Mouse (Mus musculus) forebrain, embryonic 14.5 days (tissue): Measurements from ENCODE around the gene Nfix. TPM values are rescaled to one million over a fixed set of nuclear protein-coding genes. Genes with fewer than 3 reads are reported as not detected.

Experiments
- ATAC-seq: fragments of 200-750 bp; cut with Nextera tagmentation; 2 replicates; pipeline ENCODE4 v1.8.0; 2017; ENCODE audit warnings: mild to moderate bottlenecking, moderate library complexity
- DNase-seq: peaks from one replicate; pipeline ENCODE4 v3.0.0-alpha.2; 2015; ENCODE audit warnings: low spot score
- H3K27ac ChIP-seq: fragments of 300-500 bp; sonication (generic); 2 replicates; pipeline ENCODE4 v1.5.1; 2014; ENCODE audit warnings: low read depth, mild to moderate bottlenecking, control low read depth, low read length, moderate library complexity
- H3K27me3 ChIP-seq: fragments of 300-500 bp; sonication (generic); replicated peaks from 2 replicates; pipeline ENCODE4 v1.6.1; 2014; ENCODE audit warnings: low read length, control low read depth, mixed read lengths; ENCODE audit not compliant: control insufficient read depth, insufficient read depth
- H3K36me3 ChIP-seq: fragments of 300-500 bp; sonication (generic); 2 replicates; pipeline ENCODE4 v1.6.1; 2014; ENCODE audit warnings: low read length, control low read depth; ENCODE audit not compliant: control insufficient read depth, insufficient read depth
- H3K4me1 ChIP-seq: fragments of 300-500 bp; sonication (generic); 2 replicates; pipeline ENCODE4 v1.6.1; 2014; ENCODE audit warnings: antibody characterized with exemption, low read length, control low read depth; ENCODE audit not compliant: control insufficient read depth, insufficient read depth
- H3K4me2 ChIP-seq: fragments of 300-500 bp; sonication (generic); 2 replicates; pipeline ENCODE4 v1.6.1; 2014; ENCODE audit warnings: mild to moderate bottlenecking, control low read depth, low read length
- H3K4me3 ChIP-seq: fragments of 300-500 bp; sonication (generic); 2 replicates; pipeline ENCODE4 v1.5.1; 2014; ENCODE audit warnings: low read depth, low read length, control low read depth
- H3K9ac ChIP-seq: fragments of 300-500 bp; sonication (generic); 2 replicates; pipeline ENCODE4 v1.6.1; 2014; ENCODE audit warnings: mild to moderate bottlenecking, low read length, control low read depth, moderate library complexity
- H3K9me3 ChIP-seq: fragments of 300-500 bp; sonication (generic); replicated peaks from 2 replicates; pipeline ENCODE4 v1.6.1; 2016; ENCODE audit warnings: low read length, control low read depth, mixed read lengths; ENCODE audit not compliant: control insufficient read depth
- WGBS: fragments of 180-500 bp; shearing (Covaris S2); extraction: QIAGEN DNeasy Blood & Tissue Kit; methylation state at CpG from one replicate; pipeline ENCODE4 v1.1.7; 2014; 5-methylcytosine and 5-hydroxymethylcytosine counted together
- polyA plus RNA-seq: library from polyadenylated mRNA; unstranded; fragments of >200 nt; fragmentation: Nextera tagmentation; extraction: Ambion mirVana; gene quantifications from 2 replicates; pipeline ENCODE4 v1.2.1, GENCODE M21; 2014

The Nfix gene
- polyA plus RNA-seq, 1 experiment from 2014 or later = 237 TPM

GRCm38 (mm10) chr8:84774473-84774911 is 25.7 kb downstream of the Nfix start:
- Histone ChIP-seq H3K36me3 (peaks cover 3% of the 10 kb centered on the region; the same call in 1 of the 2 replicates), H3K4me3 (peak overlapping the region; percentile 17; the same call in 1 of the 2 replicates), H3K4me1 (peaks cover 43% of the 10 kb centered on the region), H3K9ac (peak overlapping the region; percentile 68), H3K27me3 (peaks cover 23% of the 10 kb centered on the region), H3K4me2 (peak overlapping the region; percentile 56), H3K27ac (peak overlapping the region; percentile 97), H3K9me3 (no peaks in the 10 kb centered on the region)
- ATAC-seq (peak; percentile 73), DNase-seq (peak; percentile 92)
- under 1% methylated on average over 10 of the region's 10 CpGs for WGBS

- Histone ChIP-seq H3K27ac (peak overlapping the region; percentile 97), H3K36me3 (peaks cover 9% of the 10 kb centered on the region; the same call in 1 of the 2 replicates), H3K9me3 (no peaks in the 10 kb centered on the region), H3K27me3 (peaks cover 23% of the 10 kb centered on the region), H3K4me1 (peaks cover 37% of the 10 kb centered on the region), H3K9ac (peak overlapping the region; percentile 77), H3K4me2 (peak overlapping the region; percentile 56), H3K4me3 (peak overlapping the region; percentile 38)
- DNase-seq = peak; percentile 95
- ATAC-seq = peak; percentile 86
- 0% methylated on average over 18 of the region's 19 CpGs for WGBS
Measured at GRCm38 (mm10) chr8:84773833-84774232, 26.3 kb downstream of the Nfix start.

GRCm38 (mm10) chr8:84773304-84773703 is 26.8 kb downstream of the Nfix start:
- Histone ChIP-seq H3K4me2 (peak overlapping the region; percentile 56), H3K9ac (peak overlapping the region; percentile 77), H3K9me3 (no peaks in the 10 kb centered on the region), H3K4me3 (peak overlapping the region; percentile 38), H3K27me3 (peaks cover 23% of the 10 kb centered on the region), H3K27ac (peak overlapping the region; percentile 97), H3K36me3 (peaks cover 13% of the 10 kb centered on the region), H3K4me1 (peaks cover 32% of the 10 kb centered on the region)
- peak; percentile 30; the same call in 1 of the 2 replicates for ATAC-seq
- 0% methylated on average over 9 of the region's 9 CpGs for WGBS
- peak; percentile 76 for DNase-seq

DNA sequence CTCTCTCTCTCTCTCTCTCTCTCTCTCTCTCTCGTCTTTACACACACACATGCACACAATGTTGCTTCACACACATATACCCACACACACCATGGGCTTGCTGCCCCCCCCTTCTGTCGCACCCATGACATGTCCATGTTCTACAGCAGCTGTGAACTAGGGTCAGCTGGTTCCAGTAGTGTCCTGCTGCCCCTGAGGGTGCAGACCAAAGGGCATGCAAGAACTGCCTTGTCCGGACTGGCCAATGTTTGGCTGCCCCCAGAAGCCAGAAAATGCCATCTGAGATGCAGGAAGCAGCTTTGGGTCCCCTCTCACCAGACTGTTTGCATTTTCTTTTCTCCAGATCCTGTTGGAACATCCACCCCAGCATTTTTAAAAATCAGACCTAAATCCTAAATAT is 27.5 kb downstream of the Nfix start:
- peak overlapping the region; percentile 38 for H3K4me3 ChIP-seq
- peak overlapping the region; percentile 56 for H3K4me2 ChIP-seq
- H3K27ac ChIP-seq = peak overlapping the region; percentile 97
- H3K27me3 ChIP-seq = peaks cover 16% of the 10 kb centered on the region
- ATAC-seq (no peak), DNase-seq (no peak)
- peak overlapping the region; percentile 77 for H3K9ac ChIP-seq
- peaks cover 29% of the 10 kb centered on the region for H3K4me1 ChIP-seq
- no peaks in the 10 kb centered on the region for H3K9me3 ChIP-seq
- 0% methylated on average over 2 of the region's 3 CpGs for WGBS
- H3K36me3 ChIP-seq = peaks cover 19% of the 10 kb centered on the region

GRCm38 (mm10) chr8:84771941-84772378 is 28.2 kb downstream of the Nfix start:
- ATAC-seq (no peak), DNase-seq (peak; percentile 40)
- Histone ChIP-seq H3K9ac (peak overlapping the region; percentile 77), H3K4me3 (peak overlapping the region; percentile 38), H3K4me2 (peak overlapping the region; percentile 56), H3K27ac (peak overlapping the region; percentile 97), H3K27me3 (peaks cover 12% of the 10 kb centered on the region), H3K4me1 (peaks cover 27% of the 10 kb centered on the region), H3K36me3 (peaks cover 26% of the 10 kb centered on the region), H3K9me3 (no peaks in the 10 kb centered on the region)
- 8% methylated on average over 34 of the region's 34 CpGs for WGBS

DNA sequence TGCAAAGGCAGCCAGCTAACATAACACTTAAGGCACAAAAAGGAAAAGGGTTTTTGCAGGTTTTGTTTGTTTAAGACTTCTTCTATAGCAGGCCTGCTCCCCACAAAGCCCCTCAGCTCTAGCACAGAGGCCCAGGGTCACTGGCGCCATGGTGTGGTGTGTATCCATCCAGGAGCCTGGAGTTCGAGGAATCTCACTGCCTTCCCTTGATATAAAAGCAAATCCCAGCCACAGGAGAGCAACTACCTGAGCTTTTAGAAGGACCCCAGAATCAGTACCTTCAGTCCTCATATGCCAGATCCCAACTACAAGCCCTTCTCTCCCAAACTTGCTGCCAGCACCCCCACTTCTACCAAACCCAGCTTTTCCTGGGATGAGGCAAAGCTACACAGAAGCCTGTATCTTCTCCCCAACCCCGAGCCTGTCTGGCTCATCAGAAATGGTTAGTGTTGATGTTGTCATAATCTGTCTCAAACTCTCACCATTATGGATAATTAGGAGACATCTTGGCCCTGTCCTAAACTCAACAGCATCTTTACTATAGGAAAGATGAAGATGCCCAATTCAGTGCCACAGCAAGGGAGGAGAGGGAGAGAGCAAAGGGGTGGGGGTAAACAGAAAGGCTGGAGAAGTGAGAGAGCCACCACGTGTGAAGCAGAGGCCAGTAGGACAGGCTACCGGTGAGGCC is 29.0 kb downstream of the Nfix start:
- 22% methylated on average over 5 of the region's 5 CpGs for WGBS
- no peak for DNase-seq
- Histone ChIP-seq H3K27ac (peak overlapping the region; percentile 97), H3K9me3 (no peaks in the 10 kb centered on the region), H3K4me1 (peaks cover 27% of the 10 kb centered on the region), H3K9ac (peak overlapping the region; percentile 77), H3K4me2 (peak overlapping the region; percentile 56), H3K36me3 (peaks cover 29% of the 10 kb centered on the region), H3K27me3 (peaks cover 7% of the 10 kb centered on the region), H3K4me3 (peak overlapping the region; percentile 38)
- no peak for ATAC-seq

GRCm38 (mm10) chr8:84770100-84770953 is 29.8 kb downstream of the Nfix start:
- peaks cover 27% of the 10 kb centered on the region for H3K4me1 ChIP-seq
- no peaks in the 10 kb centered on the region for H3K9me3 ChIP-seq
- H3K27me3 ChIP-seq = no peaks in the 10 kb centered on the region; the same call in 1 of the 2 replicates
- peak overlapping the region; percentile 77 for H3K9ac ChIP-seq
- no peak for DNase-seq
- no peak for ATAC-seq
- H3K27ac ChIP-seq = peak overlapping the region; percentile 97; the same call in 1 of the 2 replicates
- peaks cover 29% of the 10 kb centered on the region for H3K36me3 ChIP-seq
- peak overlapping the region; percentile 56 for H3K4me2 ChIP-seq
- WGBS = 22% methylated on average over 12 of the region's 12 CpGs
- peak overlapping the region; percentile 38 for H3K4me3 ChIP-seq

DNA sequence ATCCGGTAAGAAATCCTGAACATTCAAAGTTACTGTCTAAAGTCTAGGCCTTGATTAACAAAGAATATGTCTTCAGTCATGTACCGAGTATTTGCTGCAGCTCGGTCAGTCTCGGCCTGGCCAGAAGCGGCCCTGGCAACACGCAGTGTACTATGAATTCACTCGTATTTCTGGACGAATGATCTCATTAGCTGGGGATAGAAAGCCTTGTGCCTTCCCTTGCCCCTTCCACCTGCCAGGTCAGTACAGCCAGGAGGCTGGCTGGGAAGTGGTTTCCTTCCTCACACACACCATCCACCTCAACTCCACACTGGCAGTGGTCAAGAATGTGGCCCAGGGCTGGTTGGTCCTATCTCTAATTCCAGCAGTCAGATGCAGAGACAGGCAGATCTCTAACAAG is 30.8 kb downstream of the Nfix start:
- H3K4me3 ChIP-seq = peak overlapping the region; percentile 38
- no peaks in the 10 kb centered on the region for H3K9me3 ChIP-seq
- H3K4me1 ChIP-seq = peaks cover 29% of the 10 kb centered on the region
- H3K27ac ChIP-seq = peak overlapping the region; percentile 48
- ATAC-seq = no peak
- peak overlapping the region; percentile 77 for H3K9ac ChIP-seq
- H3K36me3 ChIP-seq = peaks cover 29% of the 10 kb centered on the region
- H3K27me3 ChIP-seq = no peaks in the 10 kb centered on the region
- DNase-seq = no peak
- 63% methylated on average over 8 of the region's 8 CpGs for WGBS
- peak overlapping the region; percentile 56 for H3K4me2 ChIP-seq
